Comparison of ENCODE assay signal across 8 mouse cellular contexts in genomic region chr6:121063771-121064170, GRCm38 (mm10).
DNase-seq lines count a peak whose midpoint lies in the region; ATAC-seq and TF ChIP-seq lines count a peak whose summit lies in the region.

No protein-coding gene starts in this region.

- no peak for TF ChIP-seq CTCF in hindbrain, postnatal 0 days (IDR thresholded peaks at IDR 0.05; ENCODE audit: low read depth)

- DNase-seq in forebrain, embryonic 10.5 days (ENCODE audit: extremely low spot score, low spot score), result no peak
- DNase-seq in forebrain, embryonic 11.5 days (ENCODE audit: low spot score), result no peak
- DNase-seq in B cell, adult 2 months, result peak; percentile 11 to 12
- DNase-seq in hindbrain, postnatal 0 days (ENCODE audit: low spot score), result no peak
- no peak for DNase-seq in limb, embryonic 14.5 days (ENCODE audit: low spot score)
- DNase-seq in layer of hippocampus, adult 9-10 months (ENCODE audit: low spot score), result no peak
- DNase-seq in layer of hippocampus, postnatal 36 days, result no peak

- peak overlapping the region; percentile 72 for H3K27ac ChIP-seq in forebrain, embryonic 10.5 days
- no peak overlapping the region for H3K27ac ChIP-seq in forebrain, embryonic 11.5 days (ENCODE audit: low read depth, low read length)
- peak overlapping the region; percentile 89 for H3K27ac ChIP-seq in hindbrain, postnatal 0 days
- H3K27ac ChIP-seq in limb, embryonic 14.5 days (replicated peaks; ENCODE audit: low read depth, low read length), result peak overlapping the region; percentile 80

- no peaks in the 10 kb centered on the region for H3K9me3 ChIP-seq in forebrain, embryonic 10.5 days
- no peaks in the 10 kb centered on the region for H3K9me3 ChIP-seq in forebrain, embryonic 11.5 days (ENCODE audit: control insufficient read depth, low read length)
- H3K9me3 ChIP-seq in hindbrain, postnatal 0 days (ENCODE audit: low read length), result no peaks in the 10 kb centered on the region
- H3K9me3 ChIP-seq in limb, embryonic 14.5 days (ENCODE audit: control insufficient read depth, low read length), result no peaks in the 10 kb centered on the region

- H3K4me2 ChIP-seq in forebrain, embryonic 11.5 days (ENCODE audit: low read depth, low read length, severe bottlenecking), result no peak overlapping the region
- H3K4me2 ChIP-seq in hindbrain, postnatal 0 days (ENCODE audit: low read depth, low read length), result no peak overlapping the region
- H3K4me2 ChIP-seq in limb, embryonic 14.5 days (replicated peaks; ENCODE audit: low read depth, low read length, severe bottlenecking), result no peak overlapping the region

- TF ChIP-seq POLR2A in limb, embryonic 14.5 days (IDR thresholded peaks at IDR 0.05; ENCODE audit: borderline replicate concordance, extremely low read depth, insufficient read depth, insufficient read length), result no peak

- 81% methylated on average over 8 of the region's 8 CpGs for WGBS in forebrain, embryonic 10.5 days
- 86% methylated on average over 8 of the region's 8 CpGs for WGBS in forebrain, embryonic 11.5 days
- 76% methylated on average over 8 of the region's 8 CpGs for WGBS in hindbrain, postnatal 0 days
- WGBS in limb, embryonic 14.5 days, result 89% methylated on average over 8 of the region's 8 CpGs

- no peak overlapping the region for H3K4me3 ChIP-seq in forebrain, embryonic 10.5 days
- H3K4me3 ChIP-seq in forebrain, embryonic 11.5 days (ENCODE audit: low read depth, low read length), result no peak overlapping the region
- no peak overlapping the region for H3K4me3 ChIP-seq in hindbrain, postnatal 0 days (ENCODE audit: low read length)
- H3K4me3 ChIP-seq in limb, embryonic 14.5 days (replicated peaks; ENCODE audit: low read length), result no peak overlapping the region

- no peaks in the 10 kb centered on the region for H3K27me3 ChIP-seq in forebrain, embryonic 10.5 days (ENCODE audit: poor library complexity, severe bottlenecking)
- no peaks in the 10 kb centered on the region for H3K27me3 ChIP-seq in forebrain, embryonic 11.5 days (ENCODE audit: control insufficient read depth, insufficient read depth, low read length)
- H3K27me3 ChIP-seq in hindbrain, postnatal 0 days (ENCODE audit: insufficient read depth, low read length), result no peaks in the 10 kb centered on the region
- H3K27me3 ChIP-seq in limb, embryonic 14.5 days (ENCODE audit: control insufficient read depth, insufficient read depth, low read length), result no peaks in the 10 kb centered on the region

- H3K9ac ChIP-seq in forebrain, embryonic 11.5 days (ENCODE audit: low read length), result no peak overlapping the region
- H3K9ac ChIP-seq in hindbrain, postnatal 0 days (replicated peaks; ENCODE audit: low read length), result peak overlapping the region; percentile 42
- no peak overlapping the region for H3K9ac ChIP-seq in limb, embryonic 14.5 days (ENCODE audit: low read depth, low read length, severe bottlenecking)

- no peaks in the 10 kb centered on the region for H3K36me3 ChIP-seq in forebrain, embryonic 10.5 days (replicated peaks)
- H3K36me3 ChIP-seq in forebrain, embryonic 11.5 days (ENCODE audit: control insufficient read depth, insufficient read depth, low read length), result no peaks in the 10 kb centered on the region
- no peaks in the 10 kb centered on the region for H3K36me3 ChIP-seq in hindbrain, postnatal 0 days (ENCODE audit: insufficient read depth, low read length)
- H3K36me3 ChIP-seq in limb, embryonic 14.5 days (ENCODE audit: control insufficient read depth, insufficient read depth, low read length), result no peaks in the 10 kb centered on the region

- ATAC-seq in forebrain, embryonic 11.5 days (replicated peaks; ENCODE audit: low FRiP score), result no peak
- 0 out of 2 replicates have a peak, but pooled peaks have one; percentile 16 for ATAC-seq in hindbrain, postnatal 0 days
- no peak for ATAC-seq in limb, embryonic 14.5 days (ENCODE audit: low FRiP score, low read depth)
- no peak for ATAC-seq in erythroid progenitor cell, adult 5-6 weeks (replicated peaks; ENCODE audit: low FRiP score, poor library complexity, severe bottlenecking)

- peaks cover 53% of the 10 kb centered on the region for H3K4me1 ChIP-seq in forebrain, embryonic 10.5 days
- peaks cover 25% of the 10 kb centered on the region for H3K4me1 ChIP-seq in forebrain, embryonic 11.5 days (replicated peaks; ENCODE audit: control insufficient read depth, insufficient read depth, low read length)
- peaks cover 15% of the 10 kb centered on the region for H3K4me1 ChIP-seq in hindbrain, postnatal 0 days (ENCODE audit: insufficient read depth, low read length)
- peaks cover 17% of the 10 kb centered on the region for H3K4me1 ChIP-seq in limb, embryonic 14.5 days (ENCODE audit: control insufficient read depth, insufficient read depth, low read length)

Comparison
In these comparisons a context has a peak if more than half of its experiments do, and no peak if none do; other contexts are left out.
1. DNase-seq: peak in B cell, adult 2 months (2 of 2); none in forebrain, embryonic 10.5 days (single experiment), forebrain, embryonic 11.5 days (single experiment), hindbrain, postnatal 0 days (single experiment), limb, embryonic 14.5 days (single experiment), layer of hippocampus, adult 9-10 months (single experiment) and layer of hippocampus, postnatal 36 days (0 of 2).